In the genomic region with DNA sequence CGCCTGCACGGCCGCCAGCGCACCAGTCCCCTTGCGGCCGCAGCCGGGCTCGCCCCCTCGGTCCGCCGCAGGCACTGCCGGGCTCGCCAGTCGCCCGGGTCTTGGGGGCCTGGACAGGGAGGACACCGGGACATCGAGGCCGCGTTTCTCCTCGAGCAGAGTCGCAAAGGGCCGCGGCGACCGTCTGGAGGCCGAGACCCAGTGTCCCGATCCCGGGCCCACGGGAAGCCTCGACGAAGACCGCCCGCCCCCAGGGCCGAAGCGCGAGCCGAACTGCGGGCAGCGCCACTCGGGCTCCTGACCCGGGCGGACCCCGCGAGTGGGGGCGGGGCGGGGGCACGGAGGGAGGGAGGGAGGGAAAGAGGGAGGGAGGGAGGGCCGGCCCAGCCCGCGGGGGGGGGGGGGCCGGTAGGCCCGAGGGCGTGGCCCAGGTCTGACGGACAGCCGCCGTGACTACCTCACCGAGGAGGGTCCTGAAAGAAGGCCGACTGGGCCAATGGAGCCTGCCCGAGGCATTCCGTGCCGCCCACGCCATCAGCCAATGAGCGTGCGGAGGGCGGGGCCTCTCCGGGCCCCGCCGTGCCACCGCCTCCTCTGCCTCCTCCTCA, we compare ENCODE assay signal across 8 mouse cellular contexts. TPM values are rescaled to one million over a fixed set of nuclear protein-coding genes. Genes with fewer than 3 reads are reported as not detected.
DNase-seq lines count a peak whose midpoint lies in the region; ATAC-seq and TF ChIP-seq lines count a peak whose summit lies in the region.
"Not testable (repeated sequence)": the region's sequence is repeated elsewhere in the genome, so short reads cannot be mapped to it uniquely, and the experiment has no call there.

No protein-coding gene starts in this region.

- H3K9me3 ChIP-seq in hindbrain, embryonic 10.5 days; lung, postnatal 0 days (ENCODE audit: low read length): not testable (repeated sequence)

- H3K4me1 ChIP-seq in hindbrain, embryonic 10.5 days (replicated peaks): peaks cover 17% of the 10 kb centered on the region
- not testable (repeated sequence) for H3K4me1 ChIP-seq in lung, postnatal 0 days (ENCODE audit: insufficient read depth, low read depth, low read length)

- not testable (repeated sequence) for TF ChIP-seq EP300 in lung, postnatal 0 days (IDR thresholded peaks at IDR 0.05)

- peak overlapping the region; percentile 64 for H3K4me3 ChIP-seq in hindbrain, embryonic 10.5 days
- peak overlapping the region; percentile 46 for H3K4me3 ChIP-seq in lung, postnatal 0 days (ENCODE audit: low read depth, low read length)

- TF ChIP-seq CTCF in lung, postnatal 0 days (IDR thresholded peaks at IDR 0.05): not testable (repeated sequence)

- WGBS in hindbrain, embryonic 10.5 days: 0% methylated on average over 41 of the region's 69 CpGs
- WGBS in lung, postnatal 0 days: 0% methylated on average over 25 of the region's 69 CpGs

- H3K36me3 ChIP-seq in hindbrain, embryonic 10.5 days: peaks cover 30% of the 10 kb centered on the region
- not testable (repeated sequence) for H3K36me3 ChIP-seq in lung, postnatal 0 days (ENCODE audit: insufficient read depth, low read length)

- ATAC-seq in frontal cortex, adult (ENCODE audit: low TSS enrichment): peak; percentile 91
- ATAC-seq in lung, postnatal 0 days: peak; percentile 96

- H3K27ac ChIP-seq in hindbrain, embryonic 10.5 days: peak overlapping the region; percentile 96
- peak overlapping the region; percentile 93 for H3K27ac ChIP-seq in lung, postnatal 0 days (ENCODE audit: low read length)

- H3K9ac ChIP-seq in lung, postnatal 0 days (replicated peaks; ENCODE audit: low read depth): peak overlapping the region; percentile 68

- not testable (repeated sequence) for H3K27me3 ChIP-seq in hindbrain, embryonic 10.5 days (ENCODE audit: insufficient read depth, poor library complexity, severe bottlenecking); lung, postnatal 0 days (replicated peaks; ENCODE audit: insufficient read depth, low read length)

- peak overlapping the region; percentile 61 for H3K4me2 ChIP-seq in lung, postnatal 0 days (replicated peaks; ENCODE audit: low read depth, low read length)

- peak; percentile 85 for DNase-seq in MN1 (ENCODE audit: low spot score)
- peak; percentile 81 for DNase-seq in cerebellum, adult 9-10 months
- DNase-seq in hindbrain, embryonic 10.5 days (ENCODE audit: low spot score): peak; percentile 92
- DNase-seq in layer of hippocampus, postnatal 10 days (ENCODE audit: low spot score in 2 of 2): peak; percentile 79 to 85
- peak; percentile 76 for DNase-seq in lung, postnatal 0 days (ENCODE audit: low spot score)
- peak; percentile 79 for DNase-seq in ovary, postnatal 14 days (ENCODE audit: low spot score)
- peak; percentile 69 to 73 for DNase-seq in thymus, postnatal 10 days (ENCODE audit: low spot score in 2 of 2)

RNA-seq across cellular contexts. Expression of gene Zmym2, which starts 0.4 kb away (rescaled TPM):
- 47.9 and 62.1 TPM in 2 replicates for polyA plus RNA-seq in hindbrain, embryonic 10.5 days (2016; fragmentation: Nextera tagmentation; extraction: Ambion mirVana)
- total RNA-seq in layer of hippocampus, postnatal 10 days (2021): 10 to 100 TPM; 88.7 to 99.0 TPM
- 21.1 and 22.8 TPM in 2 replicates for polyA plus RNA-seq in lung, postnatal 0 days (2015; fragmentation: Nextera tagmentation; extraction: Ambion mirVana)

Comparison
In these comparisons a context has a peak if more than half of its experiments do, and no peak if none do; other contexts are left out.
1. Peak in every context shown above with its lines: DNase-seq, ATAC-seq, H3K4me3 ChIP-seq and H3K27ac ChIP-seq.